Mouse (Mus musculus) intestine, embryonic 16.5 days (tissue): ENCODE data around the gene Rprd1b. TPM values are rescaled to one million over a fixed set of nuclear protein-coding genes. Genes with fewer than 3 reads are reported as not detected.

Experiments used
- ATAC-seq: fragments of 200-750 bp; cut with Nextera tagmentation; 2 replicates; pipeline ENCODE4 v1.8.0; 2017; ENCODE audit warnings: moderate TSS enrichment, moderate library complexity
- H3K27ac ChIP-seq: fragments of 300-500 bp; sonication (generic); 2 replicates; pipeline ENCODE4 v1.5.1; 2014; ENCODE audit warnings: mild to moderate bottlenecking, low read length
- H3K27me3 ChIP-seq: fragments of 300-500 bp; sonication (generic); replicated peaks from 2 replicates; pipeline ENCODE4 v1.6.1; 2014; ENCODE audit warnings: low read length, control low read depth, mixed read lengths; ENCODE audit not compliant: control insufficient read depth, insufficient read depth
- H3K36me3 ChIP-seq: fragments of 300-500 bp; sonication (generic); 2 replicates; pipeline ENCODE4 v1.6.1; 2014; ENCODE audit warnings: low read length, control low read depth; ENCODE audit not compliant: control insufficient read depth, insufficient read depth
- H3K4me1 ChIP-seq: fragments of 300-500 bp; sonication (generic); 2 replicates; pipeline ENCODE4 v1.6.1; 2014; ENCODE audit warnings: low read length, control low read depth, mixed read lengths; ENCODE audit not compliant: control insufficient read depth, insufficient read depth
- H3K4me2 ChIP-seq: fragments of 300-500 bp; sonication (generic); 2 replicates; pipeline ENCODE4 v1.6.1; 2014; ENCODE audit warnings: low read depth, low read length, control low read depth
- H3K4me3 ChIP-seq: fragments of 300-500 bp; sonication (generic); 2 replicates; pipeline ENCODE4 v1.5.1; 2014; ENCODE audit warnings: mild to moderate bottlenecking, low read length
- H3K9ac ChIP-seq: fragments of 300-500 bp; sonication (generic); 2 replicates; pipeline ENCODE4 v1.6.1; 2014; ENCODE audit warnings: low read depth, low read length
- H3K9me3 ChIP-seq: fragments of 300-500 bp; sonication (generic); 2 replicates; pipeline ENCODE4 v1.6.1; 2016; ENCODE audit warnings: low read length, control low read depth; ENCODE audit not compliant: control insufficient read depth
- WGBS: fragments of 180-500 bp; shearing (Covaris S2); extraction: QIAGEN DNeasy Blood & Tissue Kit; methylation state at CpG from one replicate; pipeline ENCODE4 v1.1.7; 2014; 5-methylcytosine and 5-hydroxymethylcytosine counted together
- polyA plus RNA-seq: library from polyadenylated mRNA; unstranded; fragments of >200 nt; fragmentation: Nextera tagmentation; extraction: Ambion mirVana; gene quantifications from 2 replicates; pipeline ENCODE4 v1.2.1, GENCODE M21; 2015

Rprd1b gene
- polyA plus RNA-seq, 1 experiment from 2014 or later = 34.2 TPM

- peaks cover 35% of the 10 kb centered on the region for H3K4me1 ChIP-seq
- H3K36me3 ChIP-seq = no peaks in the 10 kb centered on the region
- H3K27ac ChIP-seq = no peak overlapping the region
- WGBS = 59% methylated on average over 3 of the region's 3 CpGs
- no peak overlapping the region for H3K4me2 ChIP-seq
- H3K27me3 ChIP-seq = no peaks in the 10 kb centered on the region
- 0 out of 2 replicates have a peak, but pooled peaks have one; percentile 17 for ATAC-seq
- no peaks in the 10 kb centered on the region for H3K9me3 ChIP-seq
- H3K9ac ChIP-seq = no peak overlapping the region
- H3K4me3 ChIP-seq = no peak overlapping the region
These were observed 147.1 kb downstream of the Rprd1b start for GRCm38 (mm10) chr2:158175433-158175832.

GRCm38 (mm10) chr2:158176763-158177162 lies 148.5 kb downstream of the Rprd1b start:
- no peak overlapping the region for H3K9ac ChIP-seq

GRCm38 (mm10) chr2:158177574-158177973 lies 149.3 kb downstream of the Rprd1b start:
- ATAC-seq = no peak
- Histone ChIP-seq H3K27me3 (no peaks in the 10 kb centered on the region), H3K36me3 (no peaks in the 10 kb centered on the region), H3K4me1 (peaks cover 35% of the 10 kb centered on the region), H3K4me2 (no peak overlapping the region), H3K4me3 (no peak overlapping the region), H3K9ac (0 out of 2 replicates have a peak overlapping the region, but pooled peaks have one; percentile 2), H3K27ac (peak overlapping the region; percentile 92), H3K9me3 (no peaks in the 10 kb centered on the region)
- WGBS = 84% methylated on average over 3 of the region's 3 CpGs

More at GRCm38 (mm10) chr2:158176763-158177162, 148.5 kb downstream of the Rprd1b start:
- Histone ChIP-seq H3K4me1 (peaks cover 35% of the 10 kb centered on the region), H3K4me2 (no peak overlapping the region), H3K9me3 (no peaks in the 10 kb centered on the region), H3K27ac (no peak overlapping the region), H3K27me3 (no peaks in the 10 kb centered on the region), H3K4me3 (no peak overlapping the region), H3K36me3 (no peaks in the 10 kb centered on the region)
- 90% methylated on average over 9 of the region's 9 CpGs for WGBS
- no peak for ATAC-seq

- 0 out of 2 replicates have a peak overlapping the region, but pooled peaks have one; percentile 2 for H3K9ac ChIP-seq
- H3K4me1 ChIP-seq = peaks cover 35% of the 10 kb centered on the region
- 60% methylated on average over 4 of the region's 4 CpGs for WGBS
- ATAC-seq = peak; percentile 66
- no peak overlapping the region for H3K4me2 ChIP-seq
- no peak overlapping the region for H3K4me3 ChIP-seq
- peak overlapping the region; percentile 92 for H3K27ac ChIP-seq
- no peaks in the 10 kb centered on the region for H3K36me3 ChIP-seq
- no peaks in the 10 kb centered on the region for H3K9me3 ChIP-seq
- H3K27me3 ChIP-seq = no peaks in the 10 kb centered on the region
These were observed 149.8 kb downstream of the Rprd1b start for GRCm38 (mm10) chr2:158178139-158178538.

GRCm38 (mm10) chr2:158178696-158179369 lies 150.5 kb downstream of the Rprd1b start:
- H3K27me3 ChIP-seq = no peaks in the 10 kb centered on the region
- H3K9ac ChIP-seq = peak overlapping the region; percentile 53
- peaks cover 35% of the 10 kb centered on the region for H3K4me1 ChIP-seq
- peak overlapping the region; percentile 92 for H3K27ac ChIP-seq
- peak overlapping the region; percentile 59 for H3K4me2 ChIP-seq
- no peaks in the 10 kb centered on the region for H3K36me3 ChIP-seq
- H3K9me3 ChIP-seq = no peaks in the 10 kb centered on the region
- 12% methylated on average over 18 of the region's 19 CpGs for WGBS
- peak overlapping the region; percentile 37 for H3K4me3 ChIP-seq
- ATAC-seq = peak; percentile 85

DNA sequence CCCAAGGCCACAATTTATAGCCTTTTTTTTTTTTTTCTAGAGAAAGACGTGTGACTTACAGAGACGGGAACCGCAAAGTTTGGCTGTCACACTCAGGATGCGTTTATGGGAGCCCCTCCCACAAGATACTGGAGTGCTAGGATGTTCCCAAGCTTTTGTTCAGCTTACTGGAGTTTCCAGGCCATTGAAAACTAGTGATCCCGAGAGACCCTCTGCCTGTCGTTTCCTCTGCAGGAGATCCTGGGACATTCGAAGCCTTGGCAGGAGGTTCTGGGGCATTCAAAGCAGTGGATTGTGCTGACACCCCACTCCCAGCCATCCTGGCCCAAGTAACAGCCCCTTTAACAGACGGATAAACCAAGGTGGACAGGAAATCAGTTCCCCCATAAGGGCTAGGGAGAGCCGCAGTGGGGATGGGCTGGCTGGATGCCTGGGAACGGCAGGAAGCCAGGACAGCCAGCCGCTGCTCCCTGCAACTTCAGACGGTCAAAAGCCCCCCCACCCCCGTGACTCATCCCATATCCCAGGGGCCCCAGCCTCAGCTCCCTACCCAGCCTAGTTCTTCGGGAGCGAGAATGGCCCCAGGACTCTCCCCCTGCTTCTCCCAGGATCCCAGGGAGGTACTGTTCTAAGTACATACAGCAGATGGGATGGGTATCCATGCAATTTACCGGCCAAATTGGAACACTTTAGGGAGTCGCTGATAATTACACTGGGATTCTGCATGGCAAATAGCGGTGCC lies 151.2 kb downstream of the Rprd1b start:
- H3K4me3 ChIP-seq = peak overlapping the region; percentile 37
- H3K9me3 ChIP-seq = no peaks in the 10 kb centered on the region
- no peaks in the 10 kb centered on the region for H3K36me3 ChIP-seq
- 20% methylated on average over 18 of the region's 18 CpGs for WGBS
- H3K27ac ChIP-seq = peak overlapping the region; percentile 92
- H3K27me3 ChIP-seq = no peaks in the 10 kb centered on the region
- peak; percentile 29 for ATAC-seq
- peak overlapping the region; percentile 59 for H3K4me2 ChIP-seq
- peak overlapping the region; percentile 53 for H3K9ac ChIP-seq
- H3K4me1 ChIP-seq = peaks cover 35% of the 10 kb centered on the region

DNA sequence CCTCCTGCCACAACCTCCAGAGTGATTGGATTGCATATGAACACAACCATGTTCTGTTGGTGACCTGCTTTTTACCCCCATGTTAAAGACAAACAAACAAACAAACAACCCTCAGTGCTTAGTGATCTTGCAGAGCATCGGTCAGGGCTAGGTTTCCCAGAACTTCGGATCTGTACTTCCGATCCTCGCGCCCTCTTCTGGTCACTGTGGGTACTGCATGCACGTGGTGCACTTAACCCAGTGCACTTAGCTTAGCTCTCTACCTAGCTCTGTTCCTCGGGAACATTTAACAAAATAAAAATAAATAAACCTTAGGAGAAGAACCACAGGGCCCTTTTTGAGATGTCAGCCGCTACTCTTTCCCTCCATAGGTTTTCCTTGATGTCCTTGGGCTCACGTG lies 152.5 kb downstream of the Rprd1b start:
- Histone ChIP-seq H3K4me1 (peaks cover 23% of the 10 kb centered on the region), H3K4me3 (no peak overlapping the region), H3K36me3 (no peaks in the 10 kb centered on the region), H3K9me3 (no peaks in the 10 kb centered on the region), H3K27ac (no peak overlapping the region), H3K27me3 (no peaks in the 10 kb centered on the region), H3K9ac (no peak overlapping the region), H3K4me2 (no peak overlapping the region)
- no peak for ATAC-seq
- WGBS = 45% methylated on average over 9 of the region's 9 CpGs

Other genes starting within 250 kb of the Rprd1b start
- 0.10 TPM in 1 of 2 replicates, not detected in the other for gene Vstm2l, start 113.8 kb upstream of the Rprd1b start, polyA plus RNA-seq
- 18.4 and 20.2 TPM in 2 replicates for gene Tti1, start 64 bp upstream of the Rprd1b start, polyA plus RNA-seq
- 94.9 and 96.5 TPM in 2 replicates for gene Tgm2, start 117.9 kb downstream of the Rprd1b start, polyA plus RNA-seq
- 2.8 and 2.9 TPM in 2 replicates for gene D630003M21Rik, start 200.7 kb downstream of the Rprd1b start, polyA plus RNA-seq
- gene Bpi, start 229.6 kb downstream of the Rprd1b start, polyA plus RNA-seq = not detected in 2 replicates